Mouse (Mus musculus): ENCODE results near the gene Hipk2.
A peak's percentile ranks its signal among the peaks of the same experiment; 100 is the strongest.
"Not testable (repeated sequence)": the region's sequence is repeated elsewhere in the genome, so short reads cannot be mapped to it uniquely, and the experiment has no call there.

Hipk2 gene

DNA sequence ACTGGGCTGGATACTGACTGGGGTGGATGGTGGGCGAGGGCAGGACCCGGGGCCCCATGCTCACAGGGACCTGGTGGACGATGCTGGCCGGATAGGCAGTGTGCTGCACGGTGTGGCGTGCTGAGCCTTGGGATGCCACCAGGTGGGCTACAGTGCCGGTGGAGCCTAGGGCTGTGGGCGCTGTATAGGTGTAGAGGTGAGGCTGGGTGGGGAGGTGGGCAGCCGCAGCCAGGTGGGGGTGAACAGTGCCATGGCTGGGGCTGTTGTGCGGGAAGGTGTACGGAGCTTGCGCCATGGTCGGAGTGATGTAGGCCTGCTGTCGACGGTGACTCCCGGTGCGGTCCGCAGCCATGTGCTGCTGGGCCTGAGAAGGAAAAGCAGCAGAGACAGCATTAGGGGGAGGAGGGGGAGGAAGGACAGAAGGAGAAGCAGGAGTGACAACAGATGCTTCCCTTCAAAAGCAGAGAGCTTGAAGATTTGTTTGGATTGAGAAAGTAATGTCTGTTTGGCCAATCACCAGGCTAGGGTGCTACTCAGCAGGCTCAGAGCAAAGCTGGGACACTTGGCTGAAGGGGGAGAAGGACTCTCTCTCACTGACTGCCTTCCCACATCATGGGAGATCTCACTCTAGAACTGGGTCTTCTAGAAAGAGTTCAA, 177.6 kb downstream of the Hipk2 start:
- no peak for DNase-seq (ENCODE audit: low spot score)

- DNase-seq (ENCODE audit: low spot score), result no peak
Observed at GRCm38 (mm10) chr6:38696570-38696969, 179.4 kb downstream of the Hipk2 start.

DNA sequence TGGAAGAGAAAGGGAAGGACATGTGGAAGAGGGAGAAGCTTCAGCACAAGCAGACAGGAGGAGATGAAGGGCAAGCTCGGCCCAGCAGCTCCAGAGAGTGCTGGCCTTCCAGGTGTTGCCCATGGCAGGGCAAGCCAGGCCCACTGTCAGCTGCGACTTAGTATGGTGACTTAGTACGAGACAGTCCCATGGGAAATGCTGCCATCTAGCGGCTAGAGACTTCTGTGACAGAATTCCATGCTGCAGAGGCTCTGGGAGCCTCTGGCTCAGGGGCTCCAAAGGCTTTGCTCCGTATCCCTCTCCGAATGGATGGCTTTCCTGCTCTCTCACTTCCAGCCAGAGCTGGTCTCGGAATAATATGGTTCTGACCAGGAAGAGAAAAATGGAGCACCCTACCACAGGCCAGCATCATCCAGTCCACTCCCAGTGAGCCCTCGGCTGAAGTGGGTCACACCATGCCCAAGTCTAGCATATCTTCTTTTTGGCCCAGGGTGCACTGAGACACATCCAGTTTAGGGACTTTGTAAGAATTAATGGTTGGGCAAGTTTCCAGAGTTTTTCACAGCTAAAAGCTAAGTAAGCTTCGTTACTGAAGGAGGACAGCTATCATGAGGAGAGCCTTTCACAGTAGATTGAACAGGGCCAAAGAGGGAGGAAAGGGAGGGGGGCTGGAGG, 180.4 kb downstream of the Hipk2 start:
- DNase-seq (ENCODE audit: low spot score), result peak; percentile 57

- no peak for DNase-seq (ENCODE audit: low spot score)
Observed at GRCm38 (mm10) chr6:38692556-38692955, 183.4 kb downstream of the Hipk2 start.

- DNase-seq (ENCODE audit: low spot score), result no peak
Observed at GRCm38 (mm10) chr6:38691052-38691451, 184.9 kb downstream of the Hipk2 start.

DNA sequence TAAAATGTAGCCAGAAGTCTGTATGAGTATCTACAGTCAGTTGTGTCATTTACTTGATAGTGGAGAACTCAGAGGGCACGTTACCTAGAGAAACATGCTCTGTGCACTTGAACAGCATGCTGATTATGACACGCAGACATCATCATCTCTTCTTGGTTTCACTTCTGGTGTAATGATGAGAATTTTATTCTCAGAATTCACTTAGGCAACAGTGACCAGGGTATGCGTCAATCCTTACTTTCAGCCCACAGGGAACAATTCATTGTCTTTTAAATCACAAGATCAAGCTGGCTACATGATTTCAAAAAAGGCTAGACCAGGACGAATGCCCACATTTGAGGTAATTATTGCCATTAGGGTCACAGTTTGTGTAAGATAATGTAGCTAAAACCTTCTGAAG, 185.3 kb downstream of the Hipk2 start:
- no peak for DNase-seq (ENCODE audit: low spot score)

GRCm38 (mm10) chr6:38688841-38689240, 187.1 kb downstream of the Hipk2 start:
- DNase-seq (ENCODE audit: low spot score), result no peak

GRCm38 (mm10) chr6:38687216-38687615, 188.7 kb downstream of the Hipk2 start:
- no peak for DNase-seq (ENCODE audit: low spot score)

- DNase-seq (ENCODE audit: low spot score), result no peak
Observed at GRCm38 (mm10) chr6:38682532-38682931, 193.4 kb downstream of the Hipk2 start.

GRCm38 (mm10) chr6:38677629-38678028, 198.3 kb downstream of the Hipk2 start:
- no peak for DNase-seq (ENCODE audit: low spot score)

DNA sequence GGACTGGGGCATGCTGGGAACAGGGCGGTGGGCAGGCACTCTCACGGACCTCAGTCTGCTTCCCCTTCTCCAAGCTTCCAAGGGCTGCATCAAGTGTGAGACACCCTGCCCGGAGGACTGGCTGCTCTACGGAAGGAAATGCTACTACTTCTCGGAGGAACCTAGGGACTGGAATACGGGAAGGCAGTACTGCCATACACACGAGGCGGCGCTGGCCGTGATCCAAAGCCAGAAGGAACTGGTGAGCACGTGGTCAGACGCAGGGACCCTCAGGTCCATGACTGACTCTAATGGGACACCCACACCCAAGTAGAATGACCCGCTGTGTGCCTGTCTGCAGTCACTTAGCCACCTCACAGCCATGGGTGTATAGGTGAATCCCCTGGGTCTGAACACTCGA, 199.2 kb downstream of the Hipk2 start:
- no peak for DNase-seq (ENCODE audit: low spot score)

DNA sequence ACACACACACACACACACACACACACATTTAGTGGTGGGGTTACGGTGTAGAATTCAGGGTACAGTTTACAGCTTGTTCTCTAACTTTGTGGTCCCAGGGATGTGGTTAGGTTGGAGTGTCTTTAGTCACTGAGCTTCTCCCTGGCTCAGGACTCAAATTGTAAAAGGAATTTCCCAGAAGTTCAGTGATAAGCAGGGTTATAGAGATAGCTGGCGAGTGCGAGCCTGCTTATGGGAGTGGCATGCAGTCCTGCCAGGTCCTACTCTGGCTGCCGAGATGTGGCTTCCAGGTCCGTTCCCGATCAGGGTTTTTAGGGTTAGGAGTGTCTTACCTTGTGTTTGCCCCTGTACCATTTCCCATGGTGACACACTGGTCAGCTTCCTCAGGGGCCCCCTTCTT, 199.7 kb downstream of the Hipk2 start:
- no peak for DNase-seq (ENCODE audit: low spot score)

- no peak for DNase-seq (ENCODE audit: low spot score)
Observed at GRCm38 (mm10) chr6:38672011-38672410, 204.0 kb downstream of the Hipk2 start.

- DNase-seq (ENCODE audit: low spot score), result no peak
Observed at GRCm38 (mm10) chr6:38671270-38671669, 204.7 kb downstream of the Hipk2 start.

DNA sequence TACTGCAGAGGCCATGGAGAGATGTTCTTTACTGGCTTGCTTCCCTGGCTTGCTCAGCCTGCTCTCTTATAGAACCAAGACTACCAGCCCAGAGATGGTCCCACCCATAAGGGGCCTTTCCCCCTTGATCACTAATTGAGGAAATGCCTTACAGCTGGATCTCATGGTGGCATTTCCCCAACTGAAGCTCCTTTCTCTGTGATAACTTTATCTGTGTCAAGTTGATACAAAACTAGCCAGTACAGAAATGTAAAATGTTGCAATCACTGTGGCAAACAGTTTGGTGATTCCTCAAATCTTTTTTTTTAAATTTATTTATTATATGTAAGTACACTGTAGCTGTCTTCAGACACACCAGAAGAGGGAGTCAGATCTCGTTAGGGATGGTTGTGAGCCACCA, 205.5 kb downstream of the Hipk2 start:
- not testable (repeated sequence) for DNase-seq (ENCODE audit: low spot score)

GRCm38 (mm10) chr6:38669580-38669979, 206.4 kb downstream of the Hipk2 start:
- no peak for DNase-seq (ENCODE audit: low spot score)

GRCm38 (mm10) chr6:38662714-38663615, 213.0 kb downstream of the Hipk2 start, which contains the start of gene Clec2l:
Gene Clec2l, plus strand, starts transcription at chr6:38663069.
- DNase-seq (ENCODE audit: low spot score), result peak; percentile 17

DNA sequence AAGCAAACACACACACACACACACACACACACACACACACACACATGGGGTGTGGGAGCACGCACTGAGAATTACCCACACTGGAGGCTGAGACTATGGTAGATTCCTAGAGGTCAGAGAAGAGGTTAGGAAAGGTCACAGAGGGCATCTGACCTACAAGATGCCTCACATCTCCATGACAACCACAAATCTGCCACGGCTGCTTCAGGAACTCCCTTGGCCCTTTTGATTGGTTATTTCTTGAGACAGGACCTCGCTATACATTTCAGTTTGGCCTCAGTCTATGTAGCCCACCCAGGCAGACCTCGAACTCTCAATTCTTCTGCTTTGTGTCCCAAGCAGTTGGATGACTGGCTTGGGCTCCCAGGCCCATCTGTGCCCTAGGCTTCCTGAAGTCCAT, 214.3 kb downstream of the Hipk2 start:
- no peak for DNase-seq (ENCODE audit: low spot score)

- DNase-seq (ENCODE audit: low spot score), result peak; percentile 22
Observed at GRCm38 (mm10) chr6:38650263-38650937, 225.6 kb downstream of the Hipk2 start.

- no peak for DNase-seq (ENCODE audit: low spot score)
Observed at GRCm38 (mm10) chr6:38649545-38649944, 226.4 kb downstream of the Hipk2 start.
